Mouse (Mus musculus) brain, embryonic 14.5 days (tissue): ENCODE measurements around the gene Ipcef1. TPM values are rescaled to one million over a fixed set of nuclear protein-coding genes. Genes with fewer than 3 reads are reported as not detected.
"Not testable (repeated sequence)": the region's sequence is repeated elsewhere in the genome, so short reads cannot be mapped to it uniquely, and the experiment has no call there.

Source experiments
- DNase-seq: peaks from one replicate; pipeline ENCODE4 v3.0.0-alpha.2; 2011; ENCODE audit warnings: low read depth
- CTCF ChIP-seq: fragments of 200-500 bp; IDR thresholded peaks from 2 replicates; pipeline ENCODE4 v1.5.1; 2012; ENCODE audit warnings: inconsistent platforms, mild to moderate bottlenecking, moderate library complexity, borderline replicate concordance; ENCODE audit not compliant: insufficient read depth, insufficient read length; ENCODE audit errors: extremely low read depth
- POLR2A ChIP-seq: fragments of 200-500 bp; IDR thresholded peaks from 2 replicates; pipeline ENCODE4 v1.6.1; 2012; ENCODE audit warnings: mild to moderate bottlenecking, inconsistent platforms, borderline replicate concordance; ENCODE audit not compliant: poor library complexity, insufficient read depth, insufficient read length, severe bottlenecking; ENCODE audit errors: extremely low read depth
- polyA plus RNA-seq: library from polyadenylated mRNA; depleted of rRNA; stranded (reverse); fragments of >200 nt; gene quantifications from 2 replicates; pipeline ENCODE4 v1.2.3, GENCODE M21; 2012

Ipcef1 gene
- polyA plus RNA-seq, 1 experiment = 1.6 TPM

DNA sequence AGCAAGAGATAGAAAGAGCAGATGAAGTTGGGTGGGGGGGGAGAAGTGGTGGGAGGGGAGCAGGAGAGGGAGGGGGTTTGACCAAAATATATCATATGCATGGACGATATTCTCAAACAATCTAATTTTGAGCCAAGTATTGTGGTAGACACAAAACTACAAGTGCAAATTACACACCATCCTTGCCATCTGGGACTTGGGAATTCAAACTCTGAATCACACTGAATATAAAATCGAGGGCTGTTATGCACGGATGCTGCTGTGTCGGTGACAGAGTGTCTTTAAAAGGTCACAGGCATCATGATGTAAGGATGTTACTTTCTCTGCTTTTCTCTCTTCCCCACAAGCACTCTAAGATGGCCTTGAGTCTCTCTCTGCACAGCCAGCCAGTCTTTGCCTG is 152.2 kb downstream of the Ipcef1 start:
- DNase-seq = peak; percentile 34
- TF ChIP-seq CTCF (no peak), POLR2A (no peak)

DNA sequence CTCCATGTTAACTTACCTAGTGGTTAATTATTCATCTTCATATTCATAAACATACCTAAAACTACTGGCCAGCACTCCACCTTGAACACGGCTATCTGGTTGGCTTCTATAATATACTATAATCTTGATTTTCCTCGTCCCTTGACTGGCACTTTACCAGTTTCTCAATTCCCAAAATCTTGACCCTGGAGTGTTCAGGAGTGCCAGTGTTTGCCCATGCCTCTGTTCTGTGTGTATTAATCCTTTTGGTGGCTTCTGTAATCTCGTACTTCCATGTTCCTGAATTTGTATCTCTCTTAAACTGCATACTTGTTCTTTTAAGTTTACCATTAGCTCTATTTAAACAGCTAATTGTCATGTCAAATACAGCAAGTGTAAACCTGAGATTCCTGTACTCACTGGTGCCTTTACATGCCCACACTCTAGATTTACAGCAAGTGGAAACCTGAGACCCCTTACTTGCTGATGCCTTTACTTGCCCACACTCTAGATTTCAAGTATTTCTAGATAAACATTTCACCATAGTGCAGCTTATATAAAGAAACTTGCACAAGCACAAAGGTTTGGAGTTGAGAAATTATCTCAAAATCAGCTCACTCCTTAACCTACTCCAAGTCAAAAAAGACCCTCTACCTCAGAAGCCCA is 155.5 kb downstream of the Ipcef1 start:
- no peak for DNase-seq
- TF ChIP-seq POLR2A = no peak
- no peak for TF ChIP-seq CTCF

DNA sequence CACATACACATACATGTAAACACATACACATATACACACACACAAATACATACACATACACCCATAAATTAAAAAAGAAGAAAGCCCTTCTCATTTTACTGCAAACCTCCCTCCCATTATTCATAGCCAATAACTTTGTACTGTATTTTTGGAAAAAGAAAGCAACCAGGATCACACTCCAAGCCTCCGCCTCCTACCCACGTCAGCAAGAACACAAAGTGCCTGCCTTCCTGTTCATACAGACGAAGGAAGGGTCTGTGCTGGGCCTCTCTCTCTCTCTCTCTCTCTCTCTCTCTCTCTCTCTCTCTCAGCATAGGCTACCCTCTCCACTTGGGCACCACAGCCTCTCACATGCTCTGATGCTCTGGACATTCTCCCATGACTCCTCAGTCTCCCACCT is 156.5 kb downstream of the Ipcef1 start:
- TF ChIP-seq POLR2A = no peak
- TF ChIP-seq CTCF = no peak
- no peak for DNase-seq

DNA sequence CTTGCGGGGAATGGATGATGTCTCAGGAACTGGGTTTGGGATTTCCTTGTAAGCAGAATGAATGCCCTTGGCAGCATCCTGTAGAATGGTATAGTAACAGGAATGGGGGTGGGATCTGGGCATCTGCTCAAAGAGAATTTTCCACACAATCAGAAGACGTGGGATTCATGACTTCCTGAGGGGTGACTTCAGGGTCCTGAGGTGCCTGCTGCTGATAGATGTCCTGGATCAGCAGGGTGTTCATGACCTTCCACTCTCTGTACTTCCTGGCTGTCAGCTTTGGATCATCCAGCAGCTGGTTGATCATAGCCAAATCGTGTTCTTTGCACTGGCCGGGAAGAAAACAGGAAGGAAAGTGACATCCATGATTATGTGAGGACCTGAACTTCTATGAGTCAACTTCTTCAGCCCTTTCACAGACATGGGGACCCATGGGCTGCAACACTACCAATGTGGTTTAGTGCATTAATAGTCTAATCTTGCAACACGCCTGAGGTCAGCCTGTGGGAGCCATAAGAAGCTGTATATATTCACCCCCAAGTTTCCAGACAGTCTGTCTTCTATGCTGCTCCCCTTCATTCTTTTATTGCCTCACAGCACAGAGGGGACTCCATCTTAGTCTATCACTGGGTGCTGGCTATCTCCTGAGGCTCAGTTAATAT is 161.8 kb downstream of the Ipcef1 start:
- no peak for DNase-seq
- TF ChIP-seq CTCF (no peak), POLR2A (no peak)

DNA sequence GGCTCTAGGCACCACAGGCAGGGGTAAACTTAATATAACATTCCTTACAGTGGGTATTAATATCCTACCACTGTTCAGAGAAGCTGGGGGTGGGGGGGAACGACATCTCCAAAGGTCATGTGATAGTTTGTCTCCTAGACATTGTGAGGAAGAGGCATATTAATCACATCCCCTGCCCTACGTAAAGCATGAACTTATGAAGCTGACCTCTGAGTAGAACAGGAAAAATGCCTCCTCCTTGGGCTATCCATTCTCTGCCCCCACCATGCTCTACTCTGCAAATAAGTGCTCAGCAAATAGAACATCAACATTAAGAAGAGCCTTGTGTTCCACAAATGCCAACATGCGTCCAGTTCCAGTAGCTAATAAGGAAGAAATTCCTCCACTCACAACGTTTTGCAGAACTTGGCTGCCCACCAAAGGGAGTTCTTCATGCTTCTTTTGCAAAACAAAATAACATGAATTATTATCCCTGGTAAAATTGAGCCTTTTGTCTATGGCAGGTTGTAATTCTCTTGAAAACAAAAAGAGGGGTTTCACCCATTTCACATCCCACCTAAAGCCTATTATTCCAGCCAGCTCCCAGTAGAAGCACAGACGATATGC is 162.5 kb downstream of the Ipcef1 start:
- no peak for DNase-seq
- no peak for TF ChIP-seq POLR2A
- no peak for TF ChIP-seq CTCF

DNA sequence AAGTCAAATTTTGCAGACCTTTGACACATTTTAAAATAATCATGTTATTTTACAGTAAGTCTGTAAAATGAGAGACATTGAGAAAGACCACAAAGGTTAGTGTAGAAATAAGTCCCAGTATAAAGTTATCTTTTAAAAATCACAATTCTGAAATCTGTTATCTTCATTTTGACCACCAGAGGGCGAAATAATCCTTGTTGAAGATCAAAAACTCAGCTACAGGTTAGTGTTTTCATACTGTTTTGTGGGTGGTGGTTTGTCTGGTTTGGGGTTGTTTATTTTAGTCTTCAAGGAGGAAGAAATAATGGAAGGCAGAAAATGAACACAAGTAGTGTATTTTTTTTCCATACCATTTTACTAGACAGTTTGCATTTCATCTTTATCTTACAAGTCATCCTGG is 166.8 kb downstream of the Ipcef1 start:
- DNase-seq = peak; percentile 73

DNA sequence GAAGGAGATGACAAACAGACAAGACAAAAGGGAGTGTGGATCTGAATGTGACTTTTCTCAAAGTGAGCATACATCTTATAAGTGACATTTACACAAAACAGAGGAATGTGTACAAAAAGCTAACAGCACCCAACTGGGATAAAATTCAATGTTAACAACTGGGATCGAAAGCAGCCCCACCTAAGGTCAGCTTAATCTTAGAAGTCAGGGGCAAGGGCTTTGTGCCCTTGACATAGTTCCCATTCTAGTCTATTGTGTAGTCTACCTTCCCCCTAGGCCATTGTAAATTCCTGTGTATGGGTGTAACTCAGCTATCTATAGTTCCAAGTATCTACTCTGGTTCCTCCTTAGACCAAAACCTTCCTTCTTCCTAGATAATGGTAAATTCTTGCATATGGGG is 170.2 kb downstream of the Ipcef1 start:
- not testable (repeated sequence) for DNase-seq

More for the DNA sequence above, 166.8 kb downstream of the Ipcef1 start:
- TF ChIP-seq CTCF (0 out of 2 replicates have a peak, but pooled peaks have one; percentile 23), POLR2A (no peak)

DNA sequence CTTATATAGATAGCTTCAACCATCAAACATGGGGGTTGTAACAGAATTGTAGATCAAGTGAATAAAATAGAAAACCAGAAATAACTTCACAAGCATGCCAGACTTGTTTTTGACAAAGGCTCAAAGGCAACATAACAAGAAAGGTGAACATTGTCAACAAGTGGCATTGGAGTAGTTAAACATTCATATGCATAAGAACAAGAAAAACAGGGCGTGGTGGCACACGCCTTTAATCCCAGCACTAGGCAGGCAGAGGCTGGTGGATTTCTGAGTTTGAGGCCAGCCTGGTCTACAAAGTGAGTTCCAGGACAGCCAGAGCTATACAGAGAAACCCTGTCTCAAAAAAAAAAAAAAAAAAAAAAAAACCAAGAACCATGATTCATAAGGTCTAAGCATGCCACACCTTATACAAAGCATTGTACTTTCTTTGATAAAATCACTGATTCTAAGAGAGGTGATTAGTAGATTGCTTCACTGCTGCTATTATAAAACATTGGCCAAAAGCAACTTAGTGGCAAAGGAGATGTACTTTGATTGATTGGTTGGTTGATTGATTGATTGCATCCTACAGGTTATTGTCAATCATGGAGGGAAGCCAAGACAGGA is 173.9 kb downstream of the Ipcef1 start:
- DNase-seq = no peak

DNA sequence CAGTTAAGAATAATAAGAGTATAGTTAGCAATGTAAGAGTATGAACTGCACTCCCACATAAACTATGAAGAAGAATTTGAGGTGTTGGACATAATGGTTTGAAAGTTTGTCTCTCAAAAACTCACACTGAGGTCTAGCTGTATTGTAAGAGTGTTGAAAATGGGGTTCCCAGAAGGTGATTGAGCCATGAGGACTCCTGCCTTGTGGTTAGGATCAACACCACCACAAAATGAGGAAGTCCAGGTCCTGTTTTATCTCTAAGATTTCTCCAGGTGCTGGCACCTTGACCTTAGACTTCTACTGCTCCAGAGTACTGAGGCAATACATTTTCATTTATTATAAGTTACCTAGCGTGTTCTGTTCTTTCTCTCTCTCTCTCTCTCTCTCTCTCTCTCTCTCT is 178.4 kb downstream of the Ipcef1 start:
- DNase-seq = no peak
- no peak for TF ChIP-seq CTCF
- TF ChIP-seq POLR2A = no peak

More for the DNA sequence above, 173.9 kb downstream of the Ipcef1 start:
- TF ChIP-seq CTCF (no peak), POLR2A (no peak)

DNA sequence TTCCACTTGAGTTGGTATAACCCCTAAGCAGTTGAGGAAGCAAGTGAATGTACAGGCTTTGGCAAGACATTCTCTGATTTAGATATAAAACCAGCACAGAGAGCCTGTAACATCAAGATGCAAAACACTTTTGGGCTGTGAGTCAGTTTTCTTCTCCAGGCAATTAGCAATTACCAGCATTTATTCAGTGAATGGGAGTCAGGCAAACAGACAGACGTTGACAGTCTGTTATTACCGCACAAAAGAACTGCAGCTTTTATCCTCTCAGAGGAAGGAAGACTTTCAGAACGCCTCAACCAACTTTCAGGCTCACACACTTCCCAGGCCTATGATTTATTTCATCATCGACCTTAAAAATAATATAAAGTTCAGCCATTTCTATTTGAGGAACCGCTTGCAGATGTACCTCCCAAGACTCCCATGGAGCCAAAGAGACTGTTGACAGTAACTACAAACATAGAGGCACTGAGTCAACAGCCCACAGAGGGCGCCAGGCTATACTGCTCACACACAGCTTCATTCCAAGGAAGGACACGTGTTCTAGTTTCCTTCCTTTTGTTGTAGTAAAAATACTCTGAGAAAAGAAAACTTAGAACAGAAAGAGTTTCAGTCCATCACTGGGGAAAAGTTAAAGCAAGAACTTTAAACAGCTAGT is 180.7 kb downstream of the Ipcef1 start:
- DNase-seq = peak; percentile 68
- no peak for TF ChIP-seq POLR2A
- no peak for TF ChIP-seq CTCF

DNA sequence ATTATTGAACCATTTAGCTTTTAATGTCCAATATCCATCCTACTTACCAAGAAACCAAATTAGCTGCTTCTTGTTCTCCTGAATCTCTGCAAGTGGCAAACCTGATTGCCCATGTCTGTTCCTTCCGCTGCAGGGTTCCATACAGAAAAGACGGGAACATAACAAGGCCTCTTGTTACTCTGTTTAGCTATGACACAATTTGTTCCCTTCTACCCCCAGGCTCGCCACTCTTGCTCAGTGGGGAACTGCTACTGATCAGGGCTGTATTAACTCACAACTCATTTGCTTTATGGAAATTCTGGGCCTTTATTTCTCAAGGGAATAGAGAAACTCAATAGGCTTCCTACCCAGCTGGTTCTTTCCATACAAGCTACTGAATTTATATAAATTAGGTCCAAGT is 196.5 kb downstream of the Ipcef1 start:
- peak; percentile 61 for DNase-seq
- no peak for TF ChIP-seq POLR2A
- no peak for TF ChIP-seq CTCF

DNA sequence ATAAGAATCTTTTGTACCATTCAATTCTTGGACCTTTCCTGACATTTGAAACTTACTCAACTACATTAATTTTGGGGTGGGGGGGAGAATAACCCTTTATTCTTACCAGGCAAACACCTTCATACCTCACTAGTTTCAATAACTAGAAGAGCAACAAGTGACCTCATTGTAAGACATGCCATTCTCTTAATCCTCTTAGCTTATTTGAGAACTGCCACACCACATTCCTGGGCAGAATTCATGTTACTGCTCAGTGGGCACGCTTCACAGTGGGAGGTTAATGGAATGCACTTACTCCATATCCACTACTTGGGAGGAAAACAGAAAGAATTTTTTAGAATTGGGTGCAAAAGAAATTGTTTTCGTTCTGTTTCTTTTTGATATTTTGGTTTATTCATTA is 203.4 kb downstream of the Ipcef1 start:
- peak; percentile 21 for DNase-seq
- TF ChIP-seq POLR2A (no peak), CTCF (no peak)
